Mouse (Mus musculus) right cerebral cortex, postnatal 25 days (tissue): ENCODE measurements at regions not wholly inside any gene's neighbourhood (a gene's known extent, or its start where the extent isn't known, plus 50 kb on each side); places are given as distances from the start of the nearest gene placed in this dataset.

ENCODE experiments used
- DNase-seq: peaks from one replicate; pipeline ENCODE4 v3.0.0; 2022

DNA sequence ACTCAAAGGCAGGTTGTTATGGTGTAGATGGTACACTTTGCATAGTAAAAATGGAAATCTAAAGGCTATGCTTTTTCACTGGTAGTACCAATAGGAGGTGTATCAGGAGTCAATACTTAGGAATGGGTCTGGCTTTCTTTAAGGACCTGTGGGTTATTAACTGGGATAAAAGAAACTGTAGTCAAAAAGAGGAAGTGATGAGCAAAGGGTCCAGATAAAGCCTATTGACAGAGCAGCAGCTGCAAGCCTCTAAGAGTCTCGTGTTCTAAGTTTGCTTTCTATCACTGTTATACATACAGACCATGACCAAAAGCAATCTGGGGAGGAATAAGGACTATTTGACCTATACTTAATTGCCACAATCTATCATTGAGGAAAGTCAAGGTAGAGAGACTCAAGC lies 683.0 kb downstream of the Stpg2 start:
- no peak for DNase-seq

DNA sequence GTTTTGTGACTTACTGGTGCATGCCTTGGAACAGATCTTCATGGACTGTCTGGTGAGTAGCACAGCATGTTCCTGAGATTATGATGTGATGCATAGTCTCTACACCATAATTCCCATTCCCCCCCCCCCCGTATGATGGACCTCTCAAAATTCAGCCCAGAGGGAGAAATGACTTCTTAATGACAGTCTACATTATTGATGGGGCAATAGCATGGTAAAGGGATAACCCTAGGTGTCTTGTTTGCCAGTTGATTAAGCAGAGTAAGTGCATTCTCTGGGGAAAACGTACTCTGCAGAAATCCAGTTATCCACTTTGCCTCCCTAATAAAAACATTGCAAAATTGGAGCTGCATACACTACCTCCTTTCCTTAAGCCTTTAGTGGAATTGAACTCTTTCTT lies 684.7 kb downstream of the Stpg2 start:
- no peak for DNase-seq

DNA sequence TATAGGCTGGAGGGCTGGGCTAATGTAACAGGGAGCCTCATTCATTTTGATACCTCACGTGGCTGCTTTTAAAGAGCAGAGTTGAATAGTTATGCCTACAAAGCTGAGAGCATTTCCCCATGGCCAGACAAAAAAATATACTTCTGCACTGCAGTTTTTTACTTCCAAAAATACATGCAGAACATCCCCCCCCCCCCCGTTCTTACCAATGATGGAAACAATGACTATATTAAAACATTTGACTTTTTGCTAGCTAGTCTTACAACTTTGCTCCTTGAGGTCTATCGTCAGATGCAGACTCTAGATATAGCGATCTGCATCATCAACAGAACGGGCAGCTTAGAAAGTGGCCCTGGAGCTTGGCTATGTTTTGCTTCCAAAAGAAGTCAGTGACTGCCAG lies 692.4 kb downstream of the Stpg2 start:
- DNase-seq = no peak

DNA sequence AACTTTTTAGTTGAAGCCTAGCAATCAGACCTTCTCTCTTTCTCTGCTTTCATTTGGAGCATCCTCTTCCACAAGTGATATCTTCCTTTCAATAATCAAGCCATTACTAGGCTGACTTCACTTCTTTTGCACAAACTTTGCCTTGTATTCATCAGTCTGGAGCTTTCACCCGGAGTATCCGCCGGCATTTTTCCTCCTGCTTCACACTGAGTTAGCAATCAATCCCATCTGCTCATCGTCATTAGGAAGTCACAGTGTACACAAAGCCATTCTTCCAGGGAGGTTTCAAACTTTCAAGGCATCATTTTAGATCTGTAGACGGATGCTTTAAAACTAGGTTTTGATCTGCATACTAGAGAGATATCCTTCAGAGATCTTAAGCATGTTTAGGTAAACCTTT lies 693.7 kb downstream of the Stpg2 start:
- no peak for DNase-seq

DNA sequence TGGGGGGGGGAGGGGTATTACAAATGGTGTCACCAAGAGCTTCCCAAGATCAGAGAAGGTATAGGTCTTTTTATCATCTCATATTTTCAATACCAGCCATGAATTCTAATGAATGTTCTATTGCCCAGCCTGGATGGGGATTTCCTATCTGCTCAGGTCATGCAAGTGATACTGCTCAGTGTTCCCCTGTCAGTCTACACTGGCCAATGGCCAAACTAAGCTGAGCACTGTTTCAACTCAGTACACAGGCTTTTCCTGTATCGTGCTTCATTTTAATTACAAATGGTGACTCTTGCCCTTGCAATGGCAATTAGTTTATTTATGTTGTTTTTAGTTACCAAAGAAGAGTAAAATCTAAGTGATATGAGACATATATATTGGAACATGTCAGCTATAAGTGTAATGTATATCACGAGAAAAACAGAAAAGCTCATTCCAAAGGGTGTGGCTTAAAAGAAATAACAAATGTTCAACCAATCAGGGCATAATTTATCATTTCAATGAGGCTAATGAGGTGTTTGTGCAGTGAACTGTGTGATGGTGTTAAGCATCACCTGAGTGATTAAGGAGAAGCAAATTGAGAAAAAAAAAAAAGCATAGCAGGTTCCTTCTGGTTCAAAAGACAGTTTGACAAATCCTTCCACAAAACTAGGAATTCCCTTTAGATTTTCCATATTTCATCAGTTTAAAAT lies 708.3 kb downstream of the Stpg2 start:
- DNase-seq = no peak

DNA sequence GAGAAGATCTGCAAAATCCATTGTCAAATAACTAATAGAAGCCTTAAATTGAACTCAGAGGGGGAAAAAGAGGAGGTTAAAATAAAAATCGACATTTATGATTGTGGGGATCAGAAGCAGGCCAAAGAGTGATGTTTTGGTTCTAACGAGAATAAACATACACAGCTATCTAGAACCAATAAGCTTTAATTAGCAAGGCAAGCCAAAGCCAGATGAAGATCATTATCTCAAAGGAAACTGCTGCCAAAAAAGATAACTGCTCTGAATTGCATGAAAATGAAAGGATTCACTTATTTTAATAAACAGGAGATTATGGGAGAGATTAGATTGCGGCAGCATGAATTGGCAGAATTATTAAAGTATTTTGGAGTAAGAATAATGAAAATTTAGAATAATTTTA lies 716.8 kb downstream of the Stpg2 start:
- no peak for DNase-seq

DNA sequence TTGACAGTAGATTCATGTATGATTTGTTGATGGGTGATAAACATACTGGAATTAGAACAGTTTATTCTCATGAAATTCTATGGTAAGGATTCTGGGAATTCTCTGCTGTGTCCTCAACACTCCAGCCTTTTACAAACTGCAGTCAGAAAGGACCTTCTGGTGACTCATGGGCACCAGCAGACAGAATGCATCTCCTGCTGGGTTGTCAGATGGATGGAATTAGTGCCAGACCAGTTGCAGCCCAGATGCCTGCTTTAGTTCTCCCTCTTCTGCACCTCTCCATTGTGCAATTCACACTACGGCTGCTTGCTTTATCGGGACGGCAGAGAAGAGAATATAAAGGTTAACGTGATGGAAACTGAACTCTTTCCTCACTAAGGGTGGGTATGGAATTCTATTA lies 727.5 kb downstream of the Stpg2 start:
- DNase-seq = no peak

DNA sequence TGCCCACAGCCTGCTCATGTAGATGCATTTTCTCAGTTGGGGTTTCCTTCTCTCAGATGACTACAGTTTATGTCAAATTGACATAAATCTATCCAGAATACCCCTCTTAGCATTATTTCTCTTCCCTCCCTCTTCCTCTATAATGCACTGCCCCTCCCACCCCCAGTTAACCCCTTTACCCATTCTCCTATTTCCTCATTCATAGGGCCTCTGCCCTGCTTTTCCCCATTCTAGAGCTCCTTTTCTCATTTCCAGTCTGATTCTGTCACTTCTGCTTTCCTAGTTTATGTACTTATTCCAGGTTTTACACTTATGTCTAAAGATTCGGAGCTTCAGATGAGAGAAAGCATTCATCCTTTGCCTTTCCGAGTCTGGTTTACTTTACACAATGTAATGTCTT lies 740.7 kb downstream of the Stpg2 start:
- no peak for DNase-seq

DNA sequence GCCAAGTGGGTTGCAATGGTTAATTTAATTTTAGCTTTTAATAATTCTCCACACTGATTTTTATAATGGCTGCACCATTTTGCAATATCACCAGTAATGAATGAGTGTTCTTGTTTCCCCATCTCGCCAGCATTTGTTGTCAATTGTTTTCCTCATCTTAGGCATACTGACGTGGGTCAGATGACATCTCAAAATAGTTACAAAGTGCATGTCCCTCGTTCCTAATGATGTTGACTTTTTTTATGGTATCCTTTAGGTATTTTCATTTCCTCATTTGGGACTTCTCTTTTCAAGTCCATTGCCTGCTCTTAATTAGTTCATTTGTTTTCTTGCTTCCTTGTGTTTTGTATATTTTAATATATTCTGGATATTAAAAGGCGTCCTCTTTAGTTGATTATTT lies 741.8 kb downstream of the Stpg2 start:
- no peak for DNase-seq

DNA sequence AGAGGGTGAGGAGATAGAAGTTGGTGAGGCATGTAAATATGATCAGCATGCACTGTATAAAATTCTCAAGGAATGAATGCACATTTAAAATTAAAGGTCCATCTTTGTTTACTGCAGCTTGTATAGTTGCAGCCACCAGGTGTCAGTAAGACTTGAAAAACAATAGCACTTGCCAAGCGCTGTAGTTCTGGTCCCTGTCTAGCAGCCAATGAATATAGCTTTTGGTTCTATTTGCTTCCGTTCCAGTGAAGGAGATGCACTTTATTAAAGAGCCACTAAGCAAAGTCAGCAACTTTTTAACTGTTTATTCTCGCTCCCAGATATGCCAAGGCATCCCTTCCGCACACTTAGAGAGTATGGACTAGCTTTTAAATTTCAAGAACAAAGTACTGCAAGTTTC lies 743.6 kb downstream of the Stpg2 start:
- DNase-seq = no peak

DNA sequence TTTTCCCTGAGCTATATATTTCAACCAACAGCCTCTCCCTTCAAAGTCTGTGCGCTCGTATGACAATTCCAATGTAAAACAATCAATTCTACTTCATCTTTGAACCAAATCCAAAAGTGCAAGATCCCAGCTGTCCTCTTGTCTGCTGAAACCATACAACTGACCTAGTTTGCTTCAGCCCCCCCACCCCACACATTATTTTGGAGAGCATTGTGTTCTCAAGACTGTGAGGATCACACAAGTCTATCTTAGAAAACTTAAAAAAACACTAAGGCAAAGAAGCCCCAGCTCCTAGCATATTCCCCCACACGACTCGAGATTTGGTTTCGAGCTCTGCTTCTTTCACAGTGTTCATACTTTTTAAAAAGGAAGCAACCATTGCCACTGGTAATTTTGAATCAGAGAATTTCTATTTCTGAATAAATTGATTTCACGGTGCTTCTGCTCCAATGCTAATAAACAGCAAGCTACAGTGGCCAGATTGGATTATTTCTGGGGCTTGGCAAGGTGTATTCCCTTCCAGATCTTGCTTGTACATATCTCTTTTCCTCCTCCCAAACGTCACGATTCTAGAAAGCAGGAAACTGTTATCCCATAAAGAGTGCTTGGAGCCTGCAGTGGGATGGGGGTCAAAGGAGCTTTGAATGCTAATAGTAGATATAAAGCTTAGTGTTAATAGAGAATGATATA lies 744.7 kb downstream of the Stpg2 start:
- no peak for DNase-seq

DNA sequence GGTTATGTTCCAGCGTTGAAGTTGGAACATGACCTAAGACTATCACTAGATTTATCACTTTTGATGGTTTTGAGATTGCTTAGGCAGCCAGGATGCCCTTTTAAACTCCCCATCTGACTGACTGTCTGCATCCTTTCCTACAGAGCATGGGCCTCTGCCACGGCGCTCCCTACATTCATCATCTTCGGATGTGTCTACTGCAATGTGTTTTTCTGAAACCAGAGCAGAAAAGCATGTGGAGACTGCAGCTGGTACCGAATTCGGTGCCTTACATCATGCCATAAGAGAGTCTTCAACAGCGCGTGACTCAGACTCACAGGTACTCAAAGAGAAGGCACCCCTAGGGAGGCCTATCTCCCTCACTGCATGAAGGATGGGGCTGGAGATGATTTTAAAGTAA lies 746.0 kb downstream of the Stpg2 start:
- DNase-seq = no peak

DNA sequence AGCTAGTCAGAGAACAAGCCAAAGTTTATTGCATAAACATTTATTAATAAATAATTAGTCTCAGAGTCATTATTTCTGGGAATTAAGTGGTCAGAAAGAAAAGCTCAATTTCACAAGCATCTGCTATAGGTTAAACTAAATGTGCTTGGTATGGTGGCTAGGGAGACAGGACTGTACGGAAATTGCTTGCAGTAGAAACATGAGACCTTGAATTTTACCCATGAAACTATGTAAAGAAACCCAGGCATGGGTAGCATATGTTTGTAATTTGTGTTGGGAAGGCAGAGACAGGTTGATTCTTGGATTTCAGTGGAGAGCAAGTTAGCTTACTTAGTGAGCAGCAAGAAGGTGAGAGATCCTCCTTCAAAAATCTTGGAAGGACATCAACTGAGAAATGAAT lies 772.7 kb downstream of the Stpg2 start:
- no peak for DNase-seq

DNA sequence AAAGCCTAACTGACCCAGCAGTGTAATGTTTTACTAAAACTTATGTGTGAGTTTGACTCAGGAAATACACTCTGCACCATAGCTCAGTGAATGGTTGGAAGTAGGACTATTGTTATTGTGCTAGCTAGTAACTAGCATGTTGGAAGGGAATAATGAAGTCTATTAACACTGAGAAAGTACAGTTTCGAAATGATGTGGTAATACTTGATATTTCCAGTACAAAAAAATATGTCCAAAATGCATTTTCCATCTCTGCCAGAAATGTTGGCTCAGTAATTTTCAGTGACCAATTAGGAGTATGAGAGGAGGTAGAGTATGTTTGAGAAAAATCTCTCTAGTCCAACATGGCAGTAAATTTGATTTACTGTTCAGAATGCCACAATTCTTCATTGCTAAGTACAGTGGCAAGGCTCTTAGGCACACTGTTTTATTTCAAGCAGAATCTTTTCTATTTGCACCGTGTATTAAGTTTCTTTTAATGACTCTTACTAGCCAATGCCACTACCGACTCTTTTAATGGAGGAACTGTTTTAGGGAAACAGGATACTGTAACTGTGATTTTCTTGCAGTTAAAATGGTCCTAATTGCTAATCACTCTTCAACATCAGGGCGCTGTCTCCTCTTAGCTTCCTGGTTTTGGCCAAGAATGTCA lies 780.5 kb downstream of the Stpg2 start:
- no peak for DNase-seq

DNA sequence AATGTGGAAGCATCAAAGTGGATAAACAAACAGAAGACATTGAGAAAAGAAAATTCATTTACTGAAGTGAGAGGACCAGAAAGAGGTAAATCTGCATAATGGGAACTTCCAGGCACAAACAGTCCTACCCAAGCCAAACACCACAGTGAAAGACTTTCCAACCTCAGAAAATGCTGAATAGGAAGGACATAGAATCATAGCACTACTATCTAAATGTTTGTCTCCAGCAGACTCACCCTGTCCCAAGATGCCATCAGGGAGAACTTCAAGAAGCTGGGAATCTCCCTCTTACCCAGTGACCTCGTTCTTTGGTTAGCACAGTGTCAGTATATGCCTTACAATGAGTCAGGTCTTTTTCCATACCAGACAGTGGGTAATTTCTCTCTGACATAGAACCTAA lies 783.4 kb downstream of the Stpg2 start:
- DNase-seq = no peak

DNA sequence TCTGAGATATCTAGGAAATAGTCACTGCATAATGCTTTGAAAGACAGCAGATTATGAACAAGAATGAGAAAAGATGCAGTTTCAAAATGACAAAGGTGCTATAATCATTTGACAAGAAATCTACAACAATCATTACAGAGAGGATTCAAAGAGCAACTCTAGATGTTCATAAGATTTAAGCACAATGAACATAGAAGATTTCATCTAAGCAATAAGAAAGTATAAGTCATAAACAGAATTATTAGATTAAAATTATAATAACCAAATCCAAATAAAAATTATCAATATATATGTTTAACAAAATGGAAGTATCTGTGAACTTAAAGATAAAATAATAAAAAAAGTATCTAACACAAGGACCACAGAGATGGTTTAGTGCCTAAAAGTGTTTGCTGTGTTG lies 783.9 kb downstream of the Stpg2 start:
- DNase-seq = no peak

DNA sequence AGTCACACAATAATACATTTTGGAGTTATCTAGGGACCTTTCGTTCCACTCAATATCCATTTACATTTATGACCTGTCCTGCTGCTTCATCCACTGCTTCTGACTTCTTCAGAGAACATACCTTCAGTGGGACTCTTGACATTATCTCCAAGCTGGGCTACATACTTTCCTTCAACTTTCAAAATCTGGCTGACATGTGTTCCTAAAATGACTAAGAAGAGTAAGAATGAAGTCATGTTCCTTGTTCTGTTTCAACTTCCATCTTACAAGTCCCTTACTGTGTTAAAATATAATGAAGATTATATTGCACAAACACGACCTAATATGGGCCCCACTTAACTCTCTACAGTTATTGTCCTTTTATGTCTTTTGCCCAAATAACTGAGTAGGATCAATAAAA lies 807.0 kb downstream of the Stpg2 start:
- DNase-seq = no peak

DNA sequence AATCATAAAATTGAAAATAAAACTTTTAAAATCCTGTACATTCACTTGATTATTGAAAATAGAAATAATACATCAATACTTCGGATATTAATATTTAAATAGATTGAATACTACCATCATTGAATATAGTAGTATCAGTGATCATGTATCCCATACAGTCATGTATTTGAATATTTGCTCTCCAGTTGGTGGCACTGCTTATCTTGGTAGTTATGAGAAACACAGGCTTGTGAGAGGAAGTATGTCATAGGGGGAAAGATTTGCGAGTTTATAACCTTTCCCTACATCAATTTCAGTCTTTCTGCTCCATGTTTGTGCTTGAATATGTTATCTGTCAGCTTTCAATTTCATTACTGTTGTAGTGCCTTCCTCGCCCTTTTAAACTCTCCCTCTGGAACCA lies 828.6 kb downstream of the Stpg2 start:
- DNase-seq = no peak

DNA sequence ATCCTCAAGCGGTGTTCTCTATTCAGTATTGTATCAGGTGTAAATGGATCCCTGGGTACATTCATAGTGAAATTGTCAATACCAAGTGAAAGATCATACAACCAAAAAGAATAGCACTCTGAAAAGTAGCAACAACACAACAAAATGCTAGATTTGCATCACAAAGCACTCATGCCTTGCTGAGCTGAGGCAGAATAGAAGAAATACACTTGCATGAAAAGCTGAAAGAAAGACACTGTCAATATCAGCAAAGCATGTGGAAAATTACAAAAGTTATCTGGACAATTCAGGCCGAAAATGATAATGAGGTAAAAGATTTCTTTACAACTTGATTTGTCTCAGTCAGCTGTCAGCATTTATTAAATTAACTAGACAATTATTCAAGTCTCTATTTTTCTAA lies 829.6 kb downstream of the Stpg2 start:
- DNase-seq = no peak

DNA sequence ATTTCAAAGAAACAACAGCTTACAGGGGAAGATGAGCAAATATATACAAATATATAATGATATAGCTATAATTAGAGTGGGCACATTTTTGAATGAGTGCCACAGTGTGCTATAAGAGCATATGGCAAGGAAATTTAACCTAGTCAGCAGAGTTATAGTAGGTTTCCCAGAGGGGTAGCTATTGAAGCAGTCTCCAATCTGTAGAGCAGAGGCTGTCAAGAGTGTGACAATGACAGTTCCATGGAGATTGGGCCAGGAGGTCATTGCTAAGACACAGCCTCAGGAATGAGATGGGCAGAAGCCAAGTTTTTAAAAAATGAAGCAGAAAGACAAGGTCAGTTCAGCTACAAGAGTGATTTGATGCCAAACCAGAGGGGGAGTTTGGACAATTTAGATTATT lies 839.4 kb downstream of the Stpg2 start:
- no peak for DNase-seq

DNA sequence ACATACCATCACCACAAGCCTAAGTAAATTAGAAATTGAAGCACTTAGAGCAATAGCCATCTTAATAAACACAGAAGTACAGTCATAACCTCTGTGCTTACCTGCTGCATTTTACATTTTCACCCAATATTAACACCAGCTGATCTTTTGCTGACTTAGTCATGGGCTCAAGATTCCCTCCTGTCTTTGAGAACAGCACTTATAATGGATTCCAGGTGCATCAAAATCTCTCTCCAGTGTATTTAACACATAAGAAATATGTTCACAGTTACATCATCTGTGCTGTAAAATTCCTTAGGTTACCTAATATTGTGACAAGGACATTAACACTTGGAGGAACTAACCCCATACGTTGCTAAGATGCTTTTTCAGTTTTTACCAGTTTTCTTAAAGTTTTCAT lies 849.1 kb downstream of the Stpg2 start:
- no peak for DNase-seq

DNA sequence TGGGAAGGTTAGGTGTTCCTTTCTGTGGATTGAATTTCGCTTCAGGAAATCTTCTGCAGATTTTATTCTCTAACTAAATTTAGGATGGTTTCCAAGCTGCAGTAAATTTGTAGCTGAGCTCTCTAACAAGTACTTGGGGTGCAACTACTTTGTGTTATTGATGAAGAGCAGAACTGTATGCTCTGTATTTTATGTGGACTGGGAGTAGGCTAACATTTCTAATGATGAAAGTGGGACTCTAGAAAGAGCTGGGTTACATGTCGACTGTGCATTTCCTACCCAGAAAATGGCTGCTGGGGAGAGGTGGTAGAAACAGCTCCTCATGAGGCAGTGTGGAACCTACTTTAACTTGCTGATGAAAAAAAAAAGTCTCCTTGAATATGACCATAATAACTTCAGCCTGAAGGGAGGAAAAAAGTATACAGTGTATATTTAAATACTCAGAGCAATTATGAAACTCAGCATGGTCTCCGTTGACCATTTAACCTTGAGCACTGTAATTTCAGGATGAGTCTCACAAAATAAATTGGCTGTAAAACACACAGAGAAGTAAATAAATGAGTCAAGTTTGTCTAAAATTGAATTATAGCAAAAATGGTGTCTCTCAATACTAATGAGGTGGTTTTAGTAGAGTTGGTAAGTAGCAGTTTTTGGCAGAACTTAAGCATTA lies 852.6 kb downstream of the Stpg2 start:
- DNase-seq = no peak

DNA sequence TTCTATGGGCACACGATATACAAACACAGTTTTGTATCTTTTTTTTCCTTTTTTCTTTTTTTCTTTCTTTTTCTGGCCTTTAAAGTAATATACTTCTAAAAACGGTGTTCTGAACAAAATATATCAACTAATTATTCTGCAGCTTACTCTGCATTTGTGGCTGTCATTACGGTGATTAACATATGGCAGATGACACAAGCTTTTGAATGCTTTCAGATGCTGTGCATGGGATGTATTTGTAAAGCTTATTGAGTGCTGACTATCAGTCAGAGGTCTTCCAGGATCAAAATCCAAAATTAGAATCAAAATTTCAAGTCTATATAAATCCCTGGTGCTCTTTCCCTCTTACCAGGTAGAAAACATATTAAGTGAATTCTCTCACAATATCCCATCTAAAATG lies 853.6 kb downstream of the Stpg2 start:
- no peak for DNase-seq

DNA sequence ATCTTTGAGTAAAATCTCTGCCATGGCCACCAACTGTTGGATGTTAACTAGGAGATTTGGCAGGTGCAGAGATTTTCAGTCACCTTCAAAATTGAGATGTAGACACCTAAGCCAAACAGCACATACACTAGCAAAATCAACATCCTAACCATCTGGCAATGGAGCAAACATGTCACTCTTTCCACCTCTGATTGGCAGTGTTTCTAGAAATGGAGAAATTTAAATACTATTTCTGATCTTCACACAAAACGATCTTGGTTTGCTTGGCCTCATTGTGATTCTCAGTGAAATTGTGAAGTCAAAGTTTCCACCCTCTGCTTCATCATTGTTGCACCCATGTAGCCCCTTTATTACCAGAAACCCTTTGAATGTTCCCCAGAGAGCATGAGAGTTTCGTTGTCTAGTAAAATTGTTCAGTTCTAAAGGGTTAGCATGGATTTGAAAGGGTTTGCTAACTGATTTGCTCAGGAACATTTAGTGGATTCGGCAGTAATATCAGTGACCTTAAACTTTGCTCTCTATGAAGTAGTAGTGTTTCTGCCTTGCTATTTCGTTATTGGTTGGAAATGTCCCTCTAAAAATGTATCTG lies 854.1 kb downstream of the Stpg2 start:
- no peak for DNase-seq
